Mouse (Mus musculus) cortical plate, adult 2 months (tissue): Measurements from ENCODE around the gene Dscaml1.

Experiments
- CTCF ChIP-seq: fragments of 200-500 bp; IDR thresholded peaks from 2 replicates; pipeline ENCODE4 v1.5.1; 2011; ENCODE audit warnings: mild to moderate bottlenecking, control low read depth, low read length; ENCODE audit not compliant: insufficient read depth; ENCODE audit errors: extremely low read depth
- POLR2A ChIP-seq: fragments of 200-500 bp; IDR thresholded peaks from 2 replicates; pipeline ENCODE4 v1.6.1; 2011; ENCODE audit warnings: mild to moderate bottlenecking, low read length, control low read depth; ENCODE audit not compliant: insufficient read depth; ENCODE audit errors: extremely low read depth

- TF ChIP-seq CTCF: no peak
- TF ChIP-seq POLR2A: no peak
Measured at GRCm38 (mm10) chr9:45454889-45455610, 28.6 kb downstream of the Dscaml1 start.
